Mouse (Mus musculus) testis, adult 2 months (tissue): ENCODE measurements around the gene Tcf19.

Source experiments
- CTCF ChIP-seq: fragments of 200-500 bp; IDR thresholded peaks from 2 replicates; pipeline ENCODE4 v1.5.1; 2012; ENCODE audit warnings: low read depth, mild to moderate bottlenecking, inconsistent platforms, low read length, moderate library complexity; ENCODE audit not compliant: control insufficient read depth, insufficient read depth, insufficient replicate concordance
- POLR2A ChIP-seq: fragments of 200-500 bp; IDR thresholded peaks from 2 replicates; pipeline ENCODE4 v1.6.1; 2012; ENCODE audit warnings: low read depth, mild to moderate bottlenecking, inconsistent platforms, low read length, moderate library complexity; ENCODE audit not compliant: control insufficient read depth

GRCm38 (mm10) chr17:35557351-35557750 lies 40.7 kb upstream of the Tcf19 start:
- no peak for TF ChIP-seq CTCF
- TF ChIP-seq POLR2A = no peak
